Mouse (Mus musculus) NIH3T3 (cell line): ENCODE measurements around the gene 1700017B05Rik.
"Not testable (repeated sequence)": the region's sequence is repeated elsewhere in the genome, so short reads cannot be mapped to it uniquely, and the experiment has no call there.

Experiments used
- DNase-seq: peaks from one replicate; pipeline ENCODE4 v3.0.0-alpha.2; 2012; ENCODE audit warnings: low read depth

The 1700017B05Rik gene

DNA sequence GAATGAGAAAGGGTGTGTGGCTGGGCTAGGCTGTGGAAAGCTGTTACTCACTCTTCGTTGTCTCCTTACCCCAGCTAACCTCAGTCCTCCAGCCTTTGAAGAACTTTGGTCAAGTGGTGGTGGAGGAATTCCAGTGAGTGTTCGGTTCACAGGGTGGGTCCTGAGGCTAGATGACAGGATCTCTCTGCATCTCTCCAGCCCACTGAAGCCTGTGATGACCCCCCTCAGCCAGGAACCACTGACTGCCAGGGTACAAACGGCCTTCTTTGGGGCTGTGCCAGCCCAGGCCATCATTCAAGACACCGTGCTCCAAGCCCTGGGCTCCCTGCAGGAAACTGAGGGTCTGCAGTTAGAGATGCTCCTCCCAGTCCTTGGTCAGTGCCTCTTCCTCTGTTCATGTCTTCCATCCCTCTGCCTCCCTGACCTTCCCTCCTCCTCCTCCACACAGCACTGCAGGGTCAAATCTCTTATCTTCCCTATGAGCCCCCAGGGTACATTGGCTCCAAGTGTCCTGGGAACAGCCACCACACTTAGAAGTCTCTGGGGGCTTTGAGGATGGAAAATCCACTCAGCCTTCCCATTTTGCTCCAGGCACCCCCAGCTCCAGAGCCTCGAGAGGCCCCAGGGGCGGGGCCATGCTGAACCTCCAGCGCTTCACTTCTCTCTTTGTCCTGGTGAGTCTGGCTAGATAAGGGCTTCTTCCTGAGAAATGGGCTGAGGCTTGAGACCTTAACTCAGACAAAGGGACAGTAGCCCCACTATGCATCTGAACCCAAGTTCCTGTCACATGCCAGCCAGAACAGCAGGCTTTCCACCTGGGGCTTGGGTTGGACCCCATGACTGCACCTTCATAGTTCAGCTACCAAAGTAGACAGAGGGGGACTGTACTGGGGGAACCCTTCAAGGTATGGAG lies 14.1 kb downstream of the 1700017B05Rik start:
- no peak for DNase-seq

- DNase-seq, result peak; percentile 45
Measured at GRCm38 (mm10) chr9:57247201-57247671, 15.2 kb downstream of the 1700017B05Rik start.

GRCm38 (mm10) chr9:57246482-57246881 lies 15.9 kb downstream of the 1700017B05Rik start:
- no peak for DNase-seq

GRCm38 (mm10) chr9:57244106-57244685 lies 18.2 kb downstream of the 1700017B05Rik start:
- no peak for DNase-seq

DNA sequence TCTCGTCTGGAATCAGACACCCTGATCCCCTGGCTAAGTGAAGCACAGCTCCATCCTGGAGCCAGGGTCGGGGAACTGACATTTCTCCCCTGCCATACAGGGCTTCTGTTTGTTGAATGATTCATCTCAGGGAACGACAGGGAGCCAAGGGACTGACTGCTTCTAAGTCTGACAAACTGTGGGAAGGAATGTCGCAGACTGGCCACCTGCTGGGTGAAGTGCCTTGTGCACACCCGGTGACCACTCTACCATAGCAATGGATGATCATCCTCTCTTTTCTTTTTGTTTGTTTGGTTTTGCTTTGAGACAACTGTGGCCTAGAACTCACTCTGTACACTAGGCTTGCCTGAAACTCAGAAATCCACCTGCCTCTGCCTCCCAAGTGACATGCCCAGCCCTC lies 19.5 kb downstream of the 1700017B05Rik start:
- no peak for DNase-seq

DNA sequence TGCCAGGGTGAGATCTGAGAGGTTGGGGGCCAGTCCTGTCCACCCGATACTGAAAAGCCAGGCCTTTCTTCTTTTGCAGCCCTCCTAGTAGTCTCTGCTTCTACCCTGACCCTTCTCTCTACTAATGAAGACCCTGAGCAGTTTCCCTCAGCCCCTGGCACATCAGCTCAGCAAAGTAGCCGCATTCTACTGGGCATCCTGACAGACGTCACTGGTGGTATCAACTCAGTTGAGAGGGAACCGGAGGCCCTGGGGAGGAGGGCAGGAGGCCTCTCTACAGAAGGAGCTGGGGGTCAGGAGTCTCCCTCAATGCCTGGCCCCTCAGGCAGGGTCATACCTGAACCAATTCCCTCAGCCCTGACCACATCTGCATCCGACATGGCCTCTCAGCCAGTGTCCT lies 21.3 kb downstream of the 1700017B05Rik start:
- no peak for DNase-seq

GRCm38 (mm10) chr9:57238220-57238619 lies 24.2 kb downstream of the 1700017B05Rik start:
- DNase-seq, result peak; percentile 10

- peak; percentile 12 for DNase-seq
Measured at GRCm38 (mm10) chr9:57237705-57238104, 24.7 kb downstream of the 1700017B05Rik start.

GRCm38 (mm10) chr9:57236256-57236655 lies 26.2 kb downstream of the 1700017B05Rik start, which contains the start of gene Trcg1:
Trcg1 (plus strand) TSS chr9:57236556.
- DNase-seq, result no peak

- peak; percentile 75 for DNase-seq
Measured at GRCm38 (mm10) chr9:57233767-57234166, 28.6 kb downstream of the 1700017B05Rik start.

DNA sequence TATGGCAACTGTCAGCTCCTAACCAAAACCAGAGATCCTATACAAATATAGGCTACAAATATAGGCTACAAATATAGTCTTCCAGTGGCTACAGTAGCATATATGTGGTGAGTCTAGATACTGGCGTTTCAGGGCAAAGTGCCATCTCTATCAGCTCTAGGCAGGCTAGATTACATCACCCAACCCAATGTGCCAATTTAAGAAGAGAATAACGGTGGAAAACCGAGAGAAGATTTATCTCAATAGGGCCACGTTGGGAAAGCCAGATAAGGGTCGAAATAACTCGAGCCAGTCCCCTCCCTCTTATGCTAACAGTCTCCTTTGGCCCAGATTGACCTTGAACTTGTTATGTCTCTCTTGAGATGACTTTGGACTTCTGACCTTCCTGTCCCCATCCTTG lies 29.3 kb downstream of the 1700017B05Rik start:
- peak; percentile 34 for DNase-seq

DNA sequence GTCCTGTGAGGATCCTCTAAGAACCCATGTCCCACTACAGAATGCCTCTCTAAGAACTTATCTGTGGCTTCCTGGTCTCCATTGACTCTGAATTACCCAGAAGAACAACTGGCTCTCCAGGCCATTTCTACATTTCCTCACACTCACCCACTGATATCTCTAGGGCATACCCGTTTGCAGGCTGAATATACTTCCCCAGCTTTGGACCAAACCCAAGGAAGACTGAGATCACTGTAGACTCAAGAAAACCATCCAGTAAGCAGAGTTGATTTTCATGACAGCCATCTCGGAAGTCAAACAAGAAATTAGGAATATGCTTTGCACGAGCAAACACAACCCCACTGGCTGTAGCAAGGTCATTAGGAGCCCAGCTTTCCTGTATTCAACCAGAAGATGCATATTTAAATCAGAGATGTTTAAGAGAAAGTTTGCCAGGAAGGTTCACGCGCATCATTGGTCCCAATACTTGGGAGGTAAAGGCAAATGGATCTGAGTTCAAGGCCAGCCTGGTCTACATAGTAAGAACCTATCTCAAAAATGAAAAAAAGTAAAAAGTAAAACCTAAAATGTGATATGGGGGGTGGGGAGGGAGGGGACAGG lies 30.0 kb downstream of the 1700017B05Rik start:
- DNase-seq, result peak; percentile 38

DNA sequence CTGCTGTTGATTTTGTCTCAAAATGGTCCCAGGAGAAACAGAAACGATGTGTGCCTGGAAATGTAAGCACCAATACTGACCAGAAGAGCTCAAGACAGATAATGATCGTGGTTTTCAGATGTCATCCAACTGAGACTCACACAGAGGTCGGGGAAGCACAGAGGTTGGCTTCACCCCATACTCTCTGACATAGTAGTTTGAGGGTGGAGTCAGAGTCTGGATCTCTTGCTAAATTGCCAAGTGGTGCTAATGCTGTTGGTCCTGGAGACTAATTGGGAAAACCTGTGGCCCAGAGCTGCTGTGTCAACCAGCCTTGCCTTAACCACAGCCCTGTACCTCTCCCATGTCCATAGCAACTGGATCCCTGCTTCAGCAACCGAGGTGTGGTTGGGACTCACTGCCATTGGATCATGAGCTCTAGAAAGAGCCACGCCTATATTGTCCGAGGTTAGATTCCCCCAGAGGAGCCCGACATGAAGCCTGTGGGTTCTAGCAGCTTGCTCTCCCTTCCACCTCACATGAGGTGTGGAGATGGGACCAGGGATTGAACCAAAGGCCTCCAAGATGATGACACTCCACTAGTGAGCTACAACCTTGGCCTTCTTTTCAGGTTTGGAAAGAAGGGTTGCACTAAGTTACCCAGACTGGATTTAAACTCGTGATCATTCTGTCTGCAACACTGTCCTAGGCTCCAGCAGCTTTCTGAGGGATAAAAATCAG lies 30.7 kb downstream of the 1700017B05Rik start:
- DNase-seq, result peak; percentile 27

- peak; percentile 36 for DNase-seq
Measured at GRCm38 (mm10) chr9:57230146-57230783, 32.1 kb downstream of the 1700017B05Rik start.

GRCm38 (mm10) chr9:57229726-57230125 lies 32.7 kb downstream of the 1700017B05Rik start:
- peak; percentile 52 for DNase-seq

DNA sequence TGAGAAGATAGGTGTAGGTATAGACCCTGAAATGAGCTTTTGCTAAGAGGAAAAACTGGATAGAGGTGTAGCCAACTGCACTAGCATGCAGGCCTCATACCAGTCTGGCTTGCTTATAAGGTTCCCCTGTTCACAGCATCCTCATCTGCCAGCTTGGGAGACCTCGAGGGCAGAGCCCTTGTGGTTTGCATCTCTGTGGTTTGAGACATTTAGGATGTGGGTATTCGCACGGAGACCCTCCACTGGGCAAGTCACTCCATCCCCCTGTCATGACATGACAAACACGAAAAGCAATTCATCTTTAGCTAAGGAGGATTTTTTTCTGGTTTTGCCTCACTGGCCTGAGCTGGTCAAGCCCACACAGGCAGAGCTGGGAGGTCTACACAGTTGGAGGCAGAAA lies 34.2 kb downstream of the 1700017B05Rik start:
- DNase-seq, result no peak

DNA sequence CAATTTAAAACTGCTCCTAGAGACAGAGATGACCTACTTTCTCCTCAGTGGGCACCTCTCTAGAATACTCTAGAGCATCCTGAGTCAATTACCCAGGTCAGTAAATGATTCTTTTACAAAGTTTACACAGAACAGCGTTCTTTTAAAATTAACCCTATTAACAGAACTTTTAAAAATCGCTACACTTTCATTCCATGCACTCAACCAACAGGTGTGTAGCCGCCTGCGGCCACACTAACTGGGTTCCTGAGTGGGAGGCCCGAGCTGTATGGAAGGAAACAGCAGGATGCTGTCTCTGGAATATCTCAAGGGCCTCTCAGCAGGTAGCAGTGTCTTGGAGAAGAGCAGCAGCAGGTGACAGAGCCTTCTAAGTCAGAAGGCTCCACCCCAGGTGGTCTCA lies 35.2 kb downstream of the 1700017B05Rik start:
- DNase-seq, result no peak

DNA sequence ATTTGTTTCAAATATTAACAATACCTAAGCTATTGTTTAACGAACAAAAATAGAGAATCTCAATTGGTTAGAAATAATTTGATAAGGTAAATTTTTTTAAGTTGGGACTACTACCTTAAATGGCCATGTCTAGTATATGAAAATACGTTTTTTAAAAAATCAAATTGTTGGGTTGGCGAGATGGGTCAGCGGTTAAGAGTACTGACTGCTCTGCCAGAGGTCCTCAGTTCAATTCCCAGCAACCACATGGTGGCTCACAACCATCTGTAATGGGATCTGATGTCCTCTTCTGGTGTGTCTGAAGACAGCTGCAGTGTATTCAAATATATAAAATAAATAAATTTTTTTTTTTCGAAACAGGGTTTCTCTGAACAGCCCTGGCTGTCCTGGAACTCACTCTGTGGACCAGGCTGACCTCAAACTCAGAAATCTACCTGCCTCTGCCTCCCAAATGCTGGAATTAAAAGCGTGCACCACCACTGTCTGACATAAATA lies 35.7 kb downstream of the 1700017B05Rik start:
- not testable (repeated sequence) for DNase-seq

DNA sequence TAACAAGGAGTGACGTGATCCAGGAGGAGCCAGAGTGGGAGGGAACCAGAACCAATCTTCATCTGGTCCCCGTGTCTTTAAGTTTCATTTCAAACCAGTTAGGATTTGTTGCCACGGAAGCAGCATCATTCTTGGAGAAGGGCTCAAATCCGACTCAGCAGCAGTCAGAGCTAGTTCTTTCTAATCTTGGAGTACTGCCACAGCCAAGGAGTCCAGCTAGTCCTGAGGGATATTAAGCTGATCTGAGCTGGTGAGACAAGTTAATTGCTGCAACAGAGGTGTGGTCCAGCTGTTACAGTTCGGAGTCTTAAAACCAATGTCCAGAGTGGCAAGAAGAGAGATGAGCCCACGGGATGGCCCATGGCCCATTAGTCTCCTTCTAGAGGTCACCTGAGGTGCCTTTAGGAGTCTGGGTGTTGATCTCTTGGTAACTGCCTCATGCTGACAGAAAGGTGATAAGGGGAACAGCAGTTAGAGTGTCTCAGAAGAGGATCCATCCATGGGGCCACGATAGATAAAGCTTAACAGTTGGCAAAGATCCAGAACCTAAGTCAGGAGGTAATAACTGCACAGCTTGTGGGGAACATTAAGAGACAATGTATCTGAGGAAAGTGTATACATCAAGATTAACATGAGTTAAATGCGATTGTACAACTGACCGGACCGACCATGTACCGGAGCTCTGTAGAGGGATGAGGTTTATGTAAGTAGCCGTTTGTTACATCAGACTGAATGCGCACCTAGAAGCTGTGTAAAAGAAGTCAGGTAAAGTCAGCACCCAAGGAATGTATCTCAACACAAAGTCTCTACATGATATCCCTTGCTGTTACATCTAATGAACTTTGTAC lies 36.4 kb downstream of the 1700017B05Rik start:
- peak; percentile 48 for DNase-seq

- peak; percentile 17 for DNase-seq
Measured at GRCm38 (mm10) chr9:57223341-57223740, 39.1 kb downstream of the 1700017B05Rik start.
